Mouse (Mus musculus): ENCODE measurements around the gene Tgfb1. TPM values are rescaled to one million over a fixed set of nuclear protein-coding genes. Genes with fewer than 3 reads are reported as not detected.
A peak's percentile ranks its signal among the peaks of the same experiment; 100 is the strongest.

The Tgfb1 gene
- polyA plus RNA-seq, 1 experiment from 2014 or later = 3.2 TPM

DNA sequence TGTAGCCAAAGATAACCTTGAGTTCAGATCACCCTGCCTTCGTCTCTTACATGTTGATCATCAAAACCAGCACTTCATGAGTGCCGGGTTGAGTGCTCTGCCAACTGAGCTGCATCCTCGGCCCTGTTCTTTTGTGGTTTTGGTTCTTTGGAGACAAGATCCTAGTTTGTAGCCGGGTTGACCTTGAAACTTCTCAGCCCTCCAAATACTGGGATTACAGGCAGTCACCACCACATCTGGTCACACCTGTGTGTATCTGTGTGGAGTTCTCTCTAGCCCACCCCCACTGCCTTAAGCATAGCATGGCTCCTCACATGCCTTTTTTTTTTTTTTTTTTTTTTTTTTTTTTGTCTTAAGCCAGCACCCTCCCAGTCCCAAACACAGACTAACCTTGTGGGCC is 16.7 kb upstream of the Tgfb1 start:
- DNase-seq (ENCODE audit: low spot score) (no peak), ATAC-seq (replicated peaks; ENCODE audit: low FRiP score, low TSS enrichment, low read depth) (no peak)
- H3K4me1 ChIP-seq (replicated peaks; ENCODE audit: control insufficient read depth, insufficient read depth, low read length) = 0 out of 2 replicates have a peak, but pooled peaks cover 6% of the 10 kb centered on the region
- WGBS = 91% methylated on average over 4 of the region's 4 CpGs
- H3K9ac ChIP-seq (ENCODE audit: low read length) = no peak overlapping the region
- no peak overlapping the region for H3K27ac ChIP-seq (ENCODE audit: low read depth)
- peaks cover 33% of the 10 kb centered on the region for H3K36me3 ChIP-seq (ENCODE audit: control insufficient read depth, insufficient read depth, low read length)
- no peak overlapping the region for H3K4me2 ChIP-seq (ENCODE audit: low read length)
- H3K9me3 ChIP-seq (ENCODE audit: control insufficient read depth, low read length) = no peaks in the 10 kb centered on the region
- H3K27me3 ChIP-seq (replicated peaks; ENCODE audit: control insufficient read depth, insufficient read depth, low read length) = peaks cover 18% of the 10 kb centered on the region
- H3K4me3 ChIP-seq (ENCODE audit: low read depth, low read length) = no peak overlapping the region

DNA sequence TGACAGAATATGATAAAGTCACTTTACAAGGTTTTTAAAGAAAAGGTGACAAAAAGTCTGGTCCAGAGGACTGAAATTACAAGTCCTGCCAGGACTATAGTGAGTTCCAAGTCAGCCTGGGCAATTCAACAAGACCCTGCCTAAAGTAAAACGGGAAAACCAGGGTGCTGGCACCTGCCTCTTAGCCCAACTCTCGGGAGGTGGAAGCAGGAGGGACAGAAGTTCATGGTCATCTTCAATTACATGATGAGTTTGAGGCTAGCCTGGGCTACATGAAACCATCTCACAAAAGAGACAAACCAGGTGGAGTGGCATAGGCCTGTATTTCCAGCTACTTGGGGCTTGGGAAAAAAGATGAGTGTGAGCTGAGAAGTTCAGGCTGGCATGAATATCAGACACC is 15.1 kb upstream of the Tgfb1 start:
- Histone ChIP-seq H3K9me3 (ENCODE audit: control insufficient read depth, low read length) (no peaks in the 10 kb centered on the region), H3K9ac (ENCODE audit: low read length) (no peak overlapping the region), H3K4me1 (replicated peaks; ENCODE audit: control insufficient read depth, insufficient read depth, low read length) (0 out of 2 replicates have a peak, but pooled peaks cover 6% of the 10 kb centered on the region), H3K36me3 (ENCODE audit: control insufficient read depth, insufficient read depth, low read length) (peaks cover 17% of the 10 kb centered on the region), H3K4me2 (ENCODE audit: low read length) (no peak overlapping the region), H3K4me3 (ENCODE audit: low read depth, low read length) (no peak overlapping the region), H3K27ac (ENCODE audit: low read depth) (no peak overlapping the region), H3K27me3 (replicated peaks; ENCODE audit: control insufficient read depth, insufficient read depth, low read length) (peaks cover 29% of the 10 kb centered on the region)
- 60% methylated on average over 2 of the region's 2 CpGs for WGBS
- DNase-seq (ENCODE audit: low spot score) (no peak), ATAC-seq (replicated peaks; ENCODE audit: low FRiP score, low TSS enrichment, low read depth) (no peak)

DNA sequence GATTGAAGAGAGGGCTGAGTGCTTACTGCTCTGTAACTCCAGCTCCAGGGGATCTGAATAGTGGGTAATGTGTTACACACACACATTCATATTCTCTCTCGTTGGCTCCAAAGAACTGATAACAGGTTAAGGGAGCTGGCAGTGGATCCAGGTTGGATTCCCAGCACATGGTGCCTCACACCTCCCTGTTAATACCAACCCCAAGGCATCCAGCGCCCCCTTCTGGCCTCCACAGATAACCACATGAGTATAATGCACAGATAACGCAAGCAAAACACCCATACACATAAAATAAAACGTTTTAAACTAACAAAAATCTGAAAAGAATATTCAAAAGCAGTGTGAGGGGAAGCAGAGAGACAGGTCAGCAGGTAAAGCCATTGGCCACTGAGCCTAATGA is 14.4 kb upstream of the Tgfb1 start:
- H3K4me2 ChIP-seq (ENCODE audit: low read length) = no peak overlapping the region
- no peak for ATAC-seq (replicated peaks; ENCODE audit: low FRiP score, low TSS enrichment, low read depth)
- 0 out of 2 replicates have a peak, but pooled peaks cover 6% of the 10 kb centered on the region for H3K4me1 ChIP-seq (replicated peaks; ENCODE audit: control insufficient read depth, insufficient read depth, low read length)
- H3K9me3 ChIP-seq (ENCODE audit: control insufficient read depth, low read length) = no peaks in the 10 kb centered on the region
- H3K36me3 ChIP-seq (ENCODE audit: control insufficient read depth, insufficient read depth, low read length) = peaks cover 10% of the 10 kb centered on the region
- no peak overlapping the region for H3K9ac ChIP-seq (ENCODE audit: low read length)
- 54% methylated on average over 4 of the region's 4 CpGs for WGBS
- H3K27ac ChIP-seq (ENCODE audit: low read depth) = no peak overlapping the region
- peaks cover 29% of the 10 kb centered on the region for H3K27me3 ChIP-seq (replicated peaks; ENCODE audit: control insufficient read depth, insufficient read depth, low read length)
- no peak for DNase-seq (ENCODE audit: low spot score)
- no peak overlapping the region for H3K4me3 ChIP-seq (ENCODE audit: low read depth, low read length)

DNA sequence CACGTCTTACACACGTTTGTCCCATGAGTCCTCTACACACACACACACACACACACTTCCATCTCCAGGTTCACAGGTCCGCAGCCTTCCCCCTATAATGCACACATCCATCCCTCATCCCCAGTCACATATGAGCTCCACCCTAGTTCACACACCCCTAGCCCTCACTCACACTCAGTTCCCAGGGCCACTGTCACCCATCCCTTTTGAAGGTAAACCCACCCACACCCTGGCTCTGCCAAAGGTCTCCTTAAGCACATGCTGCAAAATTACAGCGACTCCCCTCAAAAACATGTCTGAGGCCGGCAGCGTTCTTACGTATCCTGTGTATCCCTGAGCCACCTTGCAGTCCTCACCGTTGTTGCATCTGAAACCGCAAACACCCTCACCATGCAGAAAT is 12.5 kb upstream of the Tgfb1 start:
- Histone ChIP-seq H3K9ac (ENCODE audit: low read length) (no peak overlapping the region), H3K4me2 (ENCODE audit: low read length) (peak overlapping the region; percentile 56; the same call in 1 of the 2 replicates), H3K27me3 (replicated peaks; ENCODE audit: control insufficient read depth, insufficient read depth, low read length) (peaks cover 29% of the 10 kb centered on the region), H3K27ac (ENCODE audit: low read depth) (no peak overlapping the region), H3K4me1 (replicated peaks; ENCODE audit: control insufficient read depth, insufficient read depth, low read length) (0 out of 2 replicates have a peak, but pooled peaks cover 6% of the 10 kb centered on the region), H3K4me3 (ENCODE audit: low read depth, low read length) (peak overlapping the region; percentile 27; the same call in 1 of the 2 replicates), H3K36me3 (ENCODE audit: control insufficient read depth, insufficient read depth, low read length) (no peaks in the 10 kb centered on the region), H3K9me3 (ENCODE audit: control insufficient read depth, low read length) (no peaks in the 10 kb centered on the region)
- WGBS = 24% methylated on average over 9 of the region's 9 CpGs
- no peak for DNase-seq (ENCODE audit: low spot score)
- ATAC-seq (replicated peaks; ENCODE audit: low FRiP score, low TSS enrichment, low read depth) = no peak

DNA sequence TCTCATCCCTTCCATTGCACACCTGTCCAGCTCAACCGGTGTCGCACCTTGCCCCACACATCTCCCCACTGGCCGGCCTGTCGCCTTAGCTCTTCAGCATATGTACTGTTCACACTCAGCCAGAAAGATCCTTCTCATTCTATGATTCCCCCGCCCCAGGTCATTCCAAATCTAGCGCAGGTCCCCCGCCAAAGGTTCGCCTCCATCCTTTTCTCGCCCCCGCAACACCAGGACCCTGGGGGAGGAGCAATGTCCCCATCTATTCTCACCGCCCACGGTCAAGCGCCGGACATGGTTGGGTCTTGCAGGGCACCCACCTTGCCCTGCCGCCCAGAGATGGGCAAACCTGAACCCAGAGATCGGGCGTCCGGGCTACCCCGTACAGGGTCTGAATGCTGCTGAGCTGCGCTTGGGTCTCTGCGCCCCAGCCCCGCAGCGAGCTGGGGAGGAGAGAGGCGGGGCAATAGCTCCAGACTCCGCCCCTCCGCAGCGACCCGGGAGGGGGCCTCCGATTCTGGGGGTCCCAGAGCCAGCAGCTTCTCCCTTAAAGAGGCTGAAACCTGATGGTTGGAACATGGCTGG is 12.0 kb upstream of the Tgfb1 start, which contains the start of gene Tmem91:
Gene Tmem91 (minus strand): TSS at position 448 of the 582 bp plus-strand sequence.
- no peaks in the 10 kb centered on the region for H3K36me3 ChIP-seq (ENCODE audit: control insufficient read depth, insufficient read depth, low read length)
- H3K27me3 ChIP-seq (replicated peaks; ENCODE audit: control insufficient read depth, insufficient read depth, low read length) = peaks cover 29% of the 10 kb centered on the region
- H3K4me2 ChIP-seq (ENCODE audit: low read length) = peak within 1 kb of the TSS; percentile 56
- H3K27ac ChIP-seq (ENCODE audit: low read depth) = no peak within 1 kb of the TSS
- peak within 1 kb of the TSS; percentile 29 for H3K9ac ChIP-seq (ENCODE audit: low read length)
- H3K4me1 ChIP-seq (replicated peaks; ENCODE audit: control insufficient read depth, insufficient read depth, low read length) = peaks cover 7% of the 10 kb centered on the region; the same call in 1 of the 2 replicates
- peak within 1 kb of the TSS; percentile 27 for H3K4me3 ChIP-seq (ENCODE audit: low read depth, low read length)
- 2% methylated on average over 28 of the region's 29 CpGs for WGBS
- no peaks in the 10 kb centered on the region for H3K9me3 ChIP-seq (ENCODE audit: control insufficient read depth, low read length)
- no peak for DNase-seq (ENCODE audit: low spot score)
- peak; percentile 17; the same call in 1 of the 2 replicates for ATAC-seq (replicated peaks; ENCODE audit: low FRiP score, low TSS enrichment, low read depth)

DNA sequence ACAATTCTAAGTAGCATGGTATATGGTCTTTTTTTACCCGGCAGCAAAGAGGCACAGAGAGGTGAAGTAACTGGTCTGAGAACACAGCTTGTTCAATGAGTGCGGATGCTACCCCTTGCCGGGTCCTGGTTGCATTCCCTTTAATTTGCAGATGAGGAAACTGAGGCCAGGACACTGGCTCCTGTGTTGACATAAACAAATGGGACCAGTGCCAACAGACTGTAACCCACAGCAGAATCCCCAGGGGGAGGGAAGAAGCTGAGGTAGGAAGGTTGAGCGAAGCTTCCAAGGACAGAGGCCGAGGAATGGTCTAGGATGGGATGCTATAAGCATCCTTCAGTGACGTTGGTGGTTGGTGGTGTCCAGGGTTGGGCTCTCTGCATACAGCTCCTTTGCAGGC is 11.4 kb upstream of the Tgfb1 start:
- Histone ChIP-seq H3K9ac (ENCODE audit: low read length) (no peak overlapping the region), H3K4me2 (ENCODE audit: low read length) (peak overlapping the region; percentile 56), H3K36me3 (ENCODE audit: control insufficient read depth, insufficient read depth, low read length) (no peaks in the 10 kb centered on the region), H3K27me3 (replicated peaks; ENCODE audit: control insufficient read depth, insufficient read depth, low read length) (peaks cover 29% of the 10 kb centered on the region), H3K4me1 (replicated peaks; ENCODE audit: control insufficient read depth, insufficient read depth, low read length) (peaks cover 12% of the 10 kb centered on the region; the same call in 1 of the 2 replicates), H3K9me3 (ENCODE audit: control insufficient read depth, low read length) (no peaks in the 10 kb centered on the region), H3K27ac (ENCODE audit: low read depth) (no peak overlapping the region), H3K4me3 (ENCODE audit: low read depth, low read length) (0 out of 2 replicates have a peak overlapping the region, but pooled peaks have one; percentile 27)
- WGBS = 46% methylated on average over 6 of the region's 6 CpGs
- ATAC-seq (replicated peaks; ENCODE audit: low FRiP score, low TSS enrichment, low read depth) (0 out of 2 replicates have a peak, but pooled peaks have one; percentile 9), DNase-seq (ENCODE audit: low spot score) (no peak)

DNA sequence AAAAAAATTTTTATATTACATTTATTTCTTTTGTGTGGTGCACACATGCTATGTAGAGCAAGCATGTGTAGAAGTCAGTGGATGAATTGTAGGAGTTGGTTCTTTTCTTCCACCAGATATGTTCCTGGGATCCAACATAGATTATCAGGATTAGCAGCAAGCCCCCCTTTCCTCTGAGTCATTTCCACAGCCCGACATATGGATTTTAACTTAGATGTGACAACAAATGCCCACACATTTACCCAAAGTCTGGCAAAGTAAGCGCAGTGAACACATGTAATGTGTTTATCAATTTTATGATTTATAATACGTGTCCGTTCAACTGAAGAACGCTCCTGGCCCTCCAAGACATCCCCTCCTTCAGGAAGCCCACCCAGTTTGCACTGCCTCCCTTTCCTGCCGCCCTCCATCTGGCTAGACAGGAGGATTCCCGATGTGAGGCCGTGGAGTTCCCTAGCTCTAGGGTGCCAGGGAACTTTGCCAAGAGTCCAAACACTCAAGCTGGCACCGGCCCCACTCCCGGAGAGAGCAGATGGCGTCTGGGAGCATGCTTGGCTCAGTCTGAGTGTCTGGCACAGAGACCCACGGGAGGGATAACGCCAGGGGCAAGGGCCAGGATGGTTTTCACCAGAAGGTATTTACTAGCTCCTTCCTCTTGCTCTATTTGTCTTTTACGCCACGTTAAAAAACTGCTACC is 10.6 kb upstream of the Tgfb1 start:
- 66% methylated on average over 15 of the region's 15 CpGs for WGBS
- Histone ChIP-seq H3K4me2 (ENCODE audit: low read length) (no peak overlapping the region), H3K36me3 (ENCODE audit: control insufficient read depth, insufficient read depth, low read length) (no peaks in the 10 kb centered on the region), H3K27ac (ENCODE audit: low read depth) (no peak overlapping the region), H3K4me3 (ENCODE audit: low read depth, low read length) (no peak overlapping the region), H3K9me3 (ENCODE audit: control insufficient read depth, low read length) (no peaks in the 10 kb centered on the region), H3K4me1 (replicated peaks; ENCODE audit: control insufficient read depth, insufficient read depth, low read length) (peaks cover 14% of the 10 kb centered on the region; the same call in 1 of the 2 replicates), H3K9ac (ENCODE audit: low read length) (no peak overlapping the region), H3K27me3 (replicated peaks; ENCODE audit: control insufficient read depth, insufficient read depth, low read length) (peaks cover 29% of the 10 kb centered on the region)
- no peak for DNase-seq (ENCODE audit: low spot score)
- no peak for ATAC-seq (replicated peaks; ENCODE audit: low FRiP score, low TSS enrichment, low read depth)

DNA sequence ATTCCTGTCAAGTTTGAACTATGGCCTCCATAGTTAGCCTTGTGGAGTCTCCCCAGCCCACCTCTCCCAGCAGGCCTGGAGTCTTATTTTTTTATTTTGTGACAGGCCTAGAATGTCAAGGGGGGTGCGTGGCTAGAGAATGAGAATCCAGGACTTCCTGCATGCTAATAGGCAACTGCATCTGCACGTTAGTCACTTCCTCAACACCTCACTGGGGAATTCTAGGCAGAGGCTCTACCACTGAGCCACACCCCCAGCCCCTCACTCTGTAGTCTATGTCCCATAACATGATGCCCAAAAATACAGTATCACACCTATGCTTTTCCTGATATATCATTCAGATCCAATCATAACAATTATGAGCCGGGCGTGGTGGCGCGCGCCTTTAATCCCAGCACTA is 9.8 kb upstream of the Tgfb1 start:
- Histone ChIP-seq H3K27me3 (replicated peaks; ENCODE audit: control insufficient read depth, insufficient read depth, low read length) (peaks cover 29% of the 10 kb centered on the region), H3K4me1 (replicated peaks; ENCODE audit: control insufficient read depth, insufficient read depth, low read length) (peaks cover 15% of the 10 kb centered on the region; the same call in 1 of the 2 replicates), H3K4me2 (ENCODE audit: low read length) (no peak overlapping the region), H3K36me3 (ENCODE audit: control insufficient read depth, insufficient read depth, low read length) (no peaks in the 10 kb centered on the region), H3K27ac (ENCODE audit: low read depth) (no peak overlapping the region), H3K9ac (ENCODE audit: low read length) (no peak overlapping the region), H3K9me3 (ENCODE audit: control insufficient read depth, low read length) (no peaks in the 10 kb centered on the region), H3K4me3 (ENCODE audit: low read depth, low read length) (no peak overlapping the region)
- WGBS = 93% methylated on average over 7 of the region's 7 CpGs
- DNase-seq (ENCODE audit: low spot score) (no peak), ATAC-seq (replicated peaks; ENCODE audit: low FRiP score, low TSS enrichment, low read depth) (no peak)
